Mouse (Mus musculus) megakaryocyte-erythroid progenitor cell, adult 5-6 weeks (primary cell): ENCODE results near the gene Ppp2r1b. TPM values are rescaled to one million over a fixed set of nuclear protein-coding genes. Genes with fewer than 3 reads are reported as not detected.

ENCODE experiments used
- total RNA-seq, 2 experiments: library from RNA; stranded (forward) in 1 of 2; stranded (reverse) in 1 of 2; fragments of 200-1000, 215-1000 nt in 1 of 2; fragments of >200 nt in 1 of 2; fragmentation: Nextera tagmentation in 1 of 2; gene quantifications; 2 replicates each; pipeline ENCODE4 v1.2.3; 2014 to 2017

The Ppp2r1b gene
- total RNA-seq, 2 experiments from 2014 or later = 89.1 to 109 TPM

Other genes with a start within 250 kb of the Ppp2r1b start
- 254 and 275 TPM in 2 replicates for gene Sdhd, start 241.5 kb upstream of the Ppp2r1b start, total RNA-seq (2014; fragmentation: Nextera tagmentation)
- 241 and 307 TPM in 2 replicates for gene Sdhd, start 241.5 kb upstream of the Ppp2r1b start, total RNA-seq (2017)
- 176 and 190 TPM in 2 replicates for gene Timm8b, start 241.4 kb upstream of the Ppp2r1b start, total RNA-seq (2014; fragmentation: Nextera tagmentation)
- gene Timm8b, start 241.4 kb upstream of the Ppp2r1b start, total RNA-seq (2017) = 253 and 291 TPM in 2 replicates
- gene Pih1d2, start 228.0 kb upstream of the Ppp2r1b start, total RNA-seq (2014; fragmentation: Nextera tagmentation) = 3.5 and 3.8 TPM in 2 replicates
- gene Pih1d2, start 228.0 kb upstream of the Ppp2r1b start, total RNA-seq (2017) = 10.4 TPM in 1 of 2 replicates, not detected in the other
- 21.6 and 27.6 TPM in 2 replicates for gene Nkapd1, start 227.8 kb upstream of the Ppp2r1b start, total RNA-seq (2014; fragmentation: Nextera tagmentation)
- 46.2 and 51.8 TPM in 2 replicates for gene Nkapd1, start 227.8 kb upstream of the Ppp2r1b start, total RNA-seq (2017)
- 41.0 and 51.5 TPM in 2 replicates for gene Dlat, start 185.5 kb upstream of the Ppp2r1b start, total RNA-seq (2014; fragmentation: Nextera tagmentation)
- 52.4 and 68.9 TPM in 2 replicates for gene Dlat, start 185.5 kb upstream of the Ppp2r1b start, total RNA-seq (2017)
- gene Dixdc1, start 105.8 kb upstream of the Ppp2r1b start, total RNA-seq (2014; fragmentation: Nextera tagmentation) = not detected in 2 replicates
- gene Dixdc1, start 105.8 kb upstream of the Ppp2r1b start, total RNA-seq (2017) = not detected in 2 replicates
- gene 2310030G06Rik, start 98.8 kb upstream of the Ppp2r1b start, total RNA-seq (2014; fragmentation: Nextera tagmentation) = not detected in 2 replicates
- gene 2310030G06Rik, start 98.8 kb upstream of the Ppp2r1b start, total RNA-seq (2017) = not detected in 2 replicates
- gene Cryab, start 94.0 kb upstream of the Ppp2r1b start, total RNA-seq (2014; fragmentation: Nextera tagmentation) = not detected in 2 replicates
- gene Cryab, start 94.0 kb upstream of the Ppp2r1b start, total RNA-seq (2017) = not detected in 2 replicates
- gene Hspb2, start 92.9 kb upstream of the Ppp2r1b start, total RNA-seq (2014; fragmentation: Nextera tagmentation) = not detected in 2 replicates
- gene Hspb2, start 92.9 kb upstream of the Ppp2r1b start, total RNA-seq (2017) = not detected in 2 replicates
- 12.7 and 21.0 TPM in 2 replicates for gene Fdxacb1, start 77.1 kb upstream of the Ppp2r1b start, total RNA-seq (2014; fragmentation: Nextera tagmentation)
- 10.5 and 10.8 TPM in 2 replicates for gene Fdxacb1, start 77.1 kb upstream of the Ppp2r1b start, total RNA-seq (2017)
- 25.0 and 36.0 TPM in 2 replicates for gene Alg9, start 70.3 kb upstream of the Ppp2r1b start, total RNA-seq (2014; fragmentation: Nextera tagmentation)
- 19.5 and 24.5 TPM in 2 replicates for gene Alg9, start 70.3 kb upstream of the Ppp2r1b start, total RNA-seq (2017)
- gene 1110032A03Rik, start 69.8 kb upstream of the Ppp2r1b start, total RNA-seq (2014; fragmentation: Nextera tagmentation) = 11.8 and 30.5 TPM in 2 replicates
- gene 1110032A03Rik, start 69.8 kb upstream of the Ppp2r1b start, total RNA-seq (2017) = 19.4 and 26.2 TPM in 2 replicates
- gene Sik2, start 163.8 kb downstream of the Ppp2r1b start, total RNA-seq (2014; fragmentation: Nextera tagmentation) = 28.4 and 41.0 TPM in 2 replicates
- 10.6 and 13.2 TPM in 2 replicates for gene Sik2, start 163.8 kb downstream of the Ppp2r1b start, total RNA-seq (2017)
- gene Btg4, start 215.6 kb downstream of the Ppp2r1b start, total RNA-seq (2014; fragmentation: Nextera tagmentation) = not detected in 2 replicates
- gene Btg4, start 215.6 kb downstream of the Ppp2r1b start, total RNA-seq (2017) = not detected in 2 replicates
- gene Layn, start 231.8 kb downstream of the Ppp2r1b start, total RNA-seq (2014; fragmentation: Nextera tagmentation) = not detected in 2 replicates
- 6.1 TPM in 1 of 2 replicates, not detected in the other for gene Layn, start 231.8 kb downstream of the Ppp2r1b start, total RNA-seq (2017)